8 mouse cellular contexts compared by ENCODE assay signal in the genomic region with DNA sequence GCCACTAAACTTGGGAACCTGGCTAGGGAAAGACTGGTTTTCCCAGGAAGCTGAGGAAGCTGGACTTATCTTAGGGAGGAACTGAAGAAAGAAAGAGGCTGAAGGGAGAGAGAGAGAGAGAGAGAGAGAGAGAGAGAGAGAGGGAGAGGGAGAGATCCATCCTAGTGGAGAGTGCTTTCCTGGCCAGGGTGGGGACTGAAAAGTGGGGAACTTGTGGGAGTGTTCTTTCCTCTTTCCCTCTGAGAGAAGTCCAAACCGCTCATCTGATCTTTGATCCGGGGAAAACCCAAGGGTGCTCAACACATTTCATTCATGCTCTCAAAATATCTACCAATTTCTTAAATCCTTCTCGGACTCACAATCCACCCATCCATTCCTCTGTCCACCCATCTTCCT. TPM values are rescaled to one million over a fixed set of nuclear protein-coding genes. Genes with fewer than 3 reads are reported as not detected.
DNase-seq lines count a peak whose midpoint lies in the region; ATAC-seq and TF ChIP-seq lines count a peak whose summit lies in the region.

No protein-coding gene starts in this region.

- H3K4me1 ChIP-seq in erythroblast, embryonic 14.5 days (ENCODE audit: control insufficient read depth): peaks cover 45% of the 10 kb centered on the region
- peaks cover 13% of the 10 kb centered on the region for H3K4me1 ChIP-seq in spleen, adult 2 months (ENCODE audit: control insufficient read depth, insufficient read depth, insufficient read length)
- H3K4me1 ChIP-seq in liver, embryonic 14.5 days (replicated peaks; ENCODE audit: control insufficient read depth in 2 of 2, insufficient read depth in 2 of 2, low read length in 1 of 2): peaks cover 2 to 15% of the 10 kb centered on the region in 2 experiments; a peak in 3 of 4 replicates

- no peak for TF ChIP-seq POLR2A in spleen, adult 2 months (IDR thresholded peaks at IDR 0.05; ENCODE audit: low read depth, low read length)

- no peak overlapping the region for H3K27ac ChIP-seq in spleen, adult 2 months (ENCODE audit: insufficient read depth, low read length)
- no peak overlapping the region for H3K27ac ChIP-seq in liver, embryonic 14.5 days

- H3K36me3 ChIP-seq in erythroblast, embryonic 14.5 days (ENCODE audit: control insufficient read depth): no peaks in the 10 kb centered on the region
- H3K36me3 ChIP-seq in spleen, adult 2 months (ENCODE audit: control insufficient read depth, insufficient read depth, low read length): no peaks in the 10 kb centered on the region
- no peaks in the 10 kb centered on the region for H3K36me3 ChIP-seq in liver, embryonic 14.5 days (replicated peaks; ENCODE audit: control insufficient read depth, insufficient read depth, low read depth)

- no peaks in the 10 kb centered on the region for H3K9me3 ChIP-seq in erythroblast, embryonic 14.5 days (ENCODE audit: control insufficient read depth, low read length)
- H3K9me3 ChIP-seq in liver, embryonic 14.5 days (ENCODE audit: control insufficient read depth, low read length): no peaks in the 10 kb centered on the region

- TF ChIP-seq CTCF in spleen, adult 2 months (IDR thresholded peaks at IDR 0.05; ENCODE audit: extremely low read depth, insufficient read depth, insufficient read length, insufficient replicate concordance): no peak
- no peak for TF ChIP-seq CTCF in liver, embryonic 14.5 days (IDR thresholded peaks at IDR 0.05; ENCODE audit: low read depth)

- H3K27me3 ChIP-seq in erythroblast, embryonic 14.5 days (ENCODE audit: control insufficient read depth): no peaks in the 10 kb centered on the region
- H3K27me3 ChIP-seq in spleen, adult 2 months (ENCODE audit: control insufficient read depth, insufficient read depth, low read length): no peaks in the 10 kb centered on the region
- no peaks in the 10 kb centered on the region for H3K27me3 ChIP-seq in liver, embryonic 14.5 days (ENCODE audit: control insufficient read depth, insufficient read depth, low read length)

- no peak for TF ChIP-seq EP300 in liver, embryonic 14.5 days (IDR thresholded peaks at IDR 0.05; ENCODE audit: low read depth)

- 43% methylated on average over 3 of the region's 3 CpGs for WGBS in spleen, adult 2 months
- WGBS in liver, embryonic 14.5 days (ENCODE audit: insufficient replicate concordance): 11% methylated on average over 3 of the region's 3 CpGs

- peak overlapping the region; percentile 79 for H3K4me2 ChIP-seq in liver, embryonic 14.5 days (ENCODE audit: low read depth)

- DNase-seq in spleen, adult 2 months (ENCODE audit: low read depth in 1 of 2, low spot score in 2 of 2): no peak
- DNase-seq in spleen, adult 12 weeks (ENCODE audit: low spot score): no peak
- DNase-seq in liver, embryonic 14.5 days (ENCODE audit: low read depth in 3 of 3, low spot score in 3 of 3): no peak
- DNase-seq in frontal cortex, postnatal 36 days (ENCODE audit: low spot score in 2 of 2): no peak
- no peak for DNase-seq in urinary bladder, postnatal 10 days (ENCODE audit: low spot score)

- ATAC-seq in erythroblast, adult 5-6 weeks (replicated peaks; ENCODE audit: low FRiP score, poor library complexity, severe bottlenecking): no peak
- ATAC-seq in liver, embryonic 14.5 days (ENCODE audit: insufficient read depth): no peak
- no peak for ATAC-seq in cerebellum, adult (ENCODE audit: insufficient number of reproducible peaks, low FRiP score, low TSS enrichment)

- H3K4me3 ChIP-seq in erythroblast, embryonic 14.5 days (replicated peaks): peak overlapping the region; percentile 80
- peak overlapping the region; percentile 77 for H3K4me3 ChIP-seq in spleen, adult 2 months (ENCODE audit: extremely low read depth, insufficient read depth, insufficient read length)
- H3K4me3 ChIP-seq in liver, embryonic 14.5 days (ENCODE audit: insufficient read depth in 1 of 2, low read depth in 2 of 2, low read length in 2 of 2): peak overlapping the region; percentile 66 to 94

- peak overlapping the region; percentile 75 for H3K9ac ChIP-seq in liver, embryonic 14.5 days (replicated peaks)

RNA-seq across cellular contexts. Expression of a gene that starts 0.4 kb away (rescaled TPM):
- polyA plus RNA-seq in erythroblast, embryonic 14.5 days (2012): 0.08 and 0.09 TPM in 2 replicates
- 59.9 and 67.5 TPM in 2 replicates for total RNA-seq in erythroblast, adult 5-6 weeks (2015; ENCODE audit: low replicate concordance)
- total RNA-seq in erythroblast, adult 5-6 weeks (2017; ENCODE audit: low replicate concordance): 36.5 and 44.4 TPM in 2 replicates
- polyA plus RNA-seq in spleen, adult 2 months (2012; rRNA removed): 35.3 TPM in 2 replicates
- 8.4 and 9.2 TPM in 2 replicates for polyA plus RNA-seq in liver, embryonic 14.5 days (2012; rRNA removed)
- 15.5 and 16.2 TPM in 2 replicates for polyA plus RNA-seq in liver, embryonic 14.5 days (2014; fragmentation: Nextera tagmentation; extraction: Ambion mirVana)
